Mouse (Mus musculus): ENCODE measurements around the gene Fbxw8.

The Fbxw8 gene

GRCm38 (mm10) chr5:118155565-118155947 lies 292 bp upstream of the Fbxw8 start:
- DNase-seq (ENCODE audit: low spot score in 2 of 2), result no peak

- no peak for DNase-seq (ENCODE audit: low spot score in 2 of 2)
Observed at GRCm38 (mm10) chr5:118149711-118150110, 5.6 kb downstream of the Fbxw8 start.

- no peak for DNase-seq (ENCODE audit: low spot score in 2 of 2)
Observed at GRCm38 (mm10) chr5:118147264-118147663, 8.0 kb downstream of the Fbxw8 start.

- no peak for DNase-seq (ENCODE audit: low spot score in 2 of 2)
Observed at GRCm38 (mm10) chr5:118145999-118146679, 9.1 kb downstream of the Fbxw8 start.

- DNase-seq (ENCODE audit: low spot score in 2 of 2), result no peak
Observed at GRCm38 (mm10) chr5:118145458-118145857, 9.8 kb downstream of the Fbxw8 start.

- no peak for DNase-seq (ENCODE audit: low spot score in 2 of 2)
Observed at GRCm38 (mm10) chr5:118144770-118145169, 10.5 kb downstream of the Fbxw8 start.

- no peak for DNase-seq (ENCODE audit: low spot score in 2 of 2)
Observed at GRCm38 (mm10) chr5:118144327-118144726, 10.9 kb downstream of the Fbxw8 start.

- DNase-seq (ENCODE audit: low spot score in 2 of 2), result peak in 1 of 2 experiments; percentile 28
Observed at GRCm38 (mm10) chr5:118143211-118144026, 11.8 kb downstream of the Fbxw8 start.

- DNase-seq (ENCODE audit: low spot score in 2 of 2), result no peak
Observed at GRCm38 (mm10) chr5:118142471-118142870, 12.8 kb downstream of the Fbxw8 start.

GRCm38 (mm10) chr5:118139630-118140029 lies 15.6 kb downstream of the Fbxw8 start:
- no peak for DNase-seq (ENCODE audit: low spot score in 2 of 2)

GRCm38 (mm10) chr5:118136391-118136790 lies 18.9 kb downstream of the Fbxw8 start:
- no peak for DNase-seq (ENCODE audit: low spot score in 2 of 2)

GRCm38 (mm10) chr5:118128651-118129050 lies 26.6 kb downstream of the Fbxw8 start:
- DNase-seq (ENCODE audit: low spot score in 2 of 2), result no peak

GRCm38 (mm10) chr5:118128208-118128607 lies 27.1 kb downstream of the Fbxw8 start:
- no peak for DNase-seq (ENCODE audit: low spot score in 2 of 2)

GRCm38 (mm10) chr5:118126671-118127070 lies 28.6 kb downstream of the Fbxw8 start:
- DNase-seq (ENCODE audit: low spot score in 2 of 2), result no peak

GRCm38 (mm10) chr5:118123096-118123495 lies 32.2 kb downstream of the Fbxw8 start:
- no peak for DNase-seq (ENCODE audit: low spot score in 2 of 2)

GRCm38 (mm10) chr5:118121928-118122327 lies 33.3 kb downstream of the Fbxw8 start:
- no peak for DNase-seq (ENCODE audit: low spot score in 2 of 2)

GRCm38 (mm10) chr5:118120670-118121069 lies 34.6 kb downstream of the Fbxw8 start:
- DNase-seq (ENCODE audit: low spot score in 2 of 2), result no peak

GRCm38 (mm10) chr5:118118922-118119321 lies 36.3 kb downstream of the Fbxw8 start:
- DNase-seq (ENCODE audit: low spot score in 2 of 2), result no peak

GRCm38 (mm10) chr5:118118351-118118750 lies 36.9 kb downstream of the Fbxw8 start:
- no peak for DNase-seq (ENCODE audit: low spot score in 2 of 2)

GRCm38 (mm10) chr5:118113617-118114016 lies 41.6 kb downstream of the Fbxw8 start:
- DNase-seq (ENCODE audit: low spot score in 2 of 2), result no peak

GRCm38 (mm10) chr5:118113043-118113442 lies 42.2 kb downstream of the Fbxw8 start:
- DNase-seq (ENCODE audit: low spot score in 2 of 2), result no peak

- no peak for DNase-seq (ENCODE audit: low spot score in 2 of 2)
Observed at GRCm38 (mm10) chr5:118108794-118109440, 46.3 kb downstream of the Fbxw8 start.
